Mouse (Mus musculus) lung, adult 2 months (tissue): ENCODE measurements around the gene Ralgps2.

Experiments
- CTCF ChIP-seq: fragments of 200-500 bp; IDR thresholded peaks from 2 replicates; pipeline ENCODE4 v1.5.1; 2011; ENCODE audit warnings: mild to moderate bottlenecking, low read length, control low read depth; ENCODE audit not compliant: insufficient read depth
- POLR2A ChIP-seq: fragments of 200-500 bp; IDR thresholded peaks from 2 replicates; pipeline ENCODE4 v1.6.1; 2011; ENCODE audit warnings: low read depth, mild to moderate bottlenecking, control low read depth, low read length, borderline replicate concordance; ENCODE audit errors: extremely low read depth

DNA sequence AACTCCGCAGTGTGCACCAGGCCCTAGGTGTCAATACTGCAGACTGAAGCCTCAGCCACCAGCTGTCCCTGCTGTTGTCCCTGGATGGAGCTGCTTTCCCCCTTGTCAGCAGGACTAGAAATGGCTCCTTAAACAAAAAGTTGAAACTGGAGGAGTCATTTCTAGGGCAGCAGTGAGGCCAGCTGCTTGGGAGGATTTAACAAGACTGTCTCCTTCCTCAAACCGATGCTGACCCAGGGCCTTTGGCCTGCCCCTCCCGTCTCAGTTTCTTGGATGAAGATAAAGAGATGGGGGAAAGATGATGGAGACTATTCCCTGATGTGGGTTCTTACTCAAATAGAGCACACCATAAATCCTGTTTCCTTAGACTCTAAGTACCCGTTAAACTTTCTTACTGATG, 164.2 kb downstream of the Ralgps2 start:
- no peak for TF ChIP-seq POLR2A
- TF ChIP-seq CTCF: no peak
